Mouse (Mus musculus): ENCODE data around the gene Poc1a. TPM values are rescaled to one million over a fixed set of nuclear protein-coding genes. Genes with fewer than 3 reads are reported as not detected.
A peak's percentile ranks its signal among the peaks of the same experiment; 100 is the strongest.

Gene Poc1a
- total RNA-seq, 1 experiment from 2014 or later = 26.5 TPM

DNA sequence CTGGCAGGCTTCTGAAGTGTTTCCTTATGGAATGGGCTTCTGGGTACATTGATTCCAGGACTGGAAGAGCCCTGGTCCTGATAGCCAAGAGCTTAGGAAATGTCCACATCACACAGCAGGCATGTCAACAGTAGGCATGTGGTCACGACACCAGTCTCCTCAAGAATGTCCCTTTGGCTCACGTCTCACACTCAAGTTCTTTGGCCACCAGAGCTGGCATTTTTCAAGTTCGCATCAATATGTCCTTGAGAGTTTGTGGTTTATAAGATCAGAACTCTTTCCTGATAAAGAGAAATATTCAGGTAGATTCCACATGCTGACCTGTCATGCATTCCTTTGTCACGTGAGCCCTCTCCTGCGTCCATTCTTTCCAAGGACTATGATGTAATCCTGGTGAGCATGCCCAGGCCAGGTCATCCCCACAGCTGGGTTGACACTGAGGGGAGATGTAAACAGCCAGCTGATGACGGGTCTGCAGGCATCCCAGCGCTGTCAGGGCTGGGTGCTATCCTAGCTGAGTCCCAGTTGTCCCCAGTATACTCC lies 47.3 kb downstream of the Poc1a start:
- ATAC-seq (replicated peaks; ENCODE audit: low read depth, poor library complexity, severe bottlenecking) = no peak

DNA sequence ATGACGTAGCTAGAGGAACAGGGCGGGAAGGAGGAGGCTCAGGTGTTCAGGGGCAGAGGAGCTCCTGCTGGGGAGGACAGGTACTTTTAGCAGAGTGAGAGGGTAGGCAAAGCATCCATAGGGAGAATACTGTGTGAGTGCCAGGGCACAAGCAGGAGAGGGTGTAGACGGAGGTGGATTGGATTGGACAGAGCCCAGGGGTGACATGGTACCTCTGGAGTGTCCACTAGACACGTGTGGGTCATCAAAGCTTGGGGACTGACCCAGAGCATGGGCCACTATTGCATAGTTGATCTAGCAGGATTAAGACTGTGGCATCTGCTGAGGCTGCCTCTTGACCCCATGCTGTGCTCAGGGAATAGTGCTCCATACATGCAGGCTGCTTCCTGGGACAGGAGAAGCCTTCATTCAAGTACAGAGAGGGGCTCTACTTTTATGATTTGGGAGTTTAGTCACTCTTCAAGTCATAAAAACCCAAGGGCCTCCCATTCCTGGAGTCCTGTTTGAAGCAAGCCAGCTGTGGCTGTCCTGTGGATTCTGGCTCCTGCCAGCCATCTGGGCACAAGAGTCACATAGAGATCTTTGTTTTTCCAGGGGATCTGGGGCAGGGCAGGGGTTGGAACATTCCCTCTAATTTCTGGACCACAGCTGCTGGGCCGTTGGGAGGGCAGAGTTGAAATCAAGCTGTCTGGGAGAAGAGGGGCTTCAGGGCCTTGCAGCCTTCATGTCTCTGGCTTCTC lies 48.1 kb downstream of the Poc1a start:
- ATAC-seq (replicated peaks; ENCODE audit: low read depth, poor library complexity, severe bottlenecking) = no peak

DNA sequence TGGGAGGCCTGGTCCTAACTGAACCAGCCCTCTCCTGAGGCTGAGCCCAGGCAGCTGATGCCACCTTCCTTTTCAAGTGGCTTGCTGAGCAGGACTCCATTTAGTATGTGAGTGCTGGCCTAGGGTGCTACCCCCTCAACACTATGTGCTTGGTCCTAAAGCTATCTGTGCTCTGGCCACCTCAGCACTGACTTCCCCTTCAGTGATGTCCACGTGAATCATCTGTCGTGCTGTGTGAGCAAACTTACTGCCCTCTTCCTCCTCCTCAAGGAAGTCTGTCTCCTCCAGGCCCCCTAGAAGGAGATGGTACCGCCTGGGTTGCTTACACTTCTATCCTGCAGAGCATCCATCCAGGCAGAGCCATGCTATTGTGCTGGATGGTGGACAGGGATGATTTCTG lies 51.9 kb downstream of the Poc1a start:
- ATAC-seq (replicated peaks; ENCODE audit: low read depth, poor library complexity, severe bottlenecking) = no peak

DNA sequence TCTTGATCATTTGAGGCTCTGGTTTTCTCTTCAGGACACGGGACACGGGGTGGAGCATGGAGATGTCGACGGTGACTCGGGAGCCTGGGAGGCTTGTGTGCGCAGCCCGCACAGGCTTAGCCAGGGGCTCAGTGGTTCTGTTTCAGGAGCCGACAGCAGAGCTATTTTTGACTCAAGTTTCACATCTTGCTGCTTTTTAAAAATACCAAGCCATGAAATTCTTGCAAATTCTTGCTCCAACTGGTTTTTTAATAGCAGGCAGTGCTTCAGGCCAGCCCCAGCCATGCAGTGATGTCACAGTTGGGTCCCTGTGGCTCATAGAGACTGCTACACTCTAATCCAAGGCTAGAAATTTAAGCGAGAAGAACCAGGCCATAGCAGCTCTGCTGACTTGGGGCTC lies 56.8 kb downstream of the Poc1a start:
- ATAC-seq (replicated peaks; ENCODE audit: low read depth, poor library complexity, severe bottlenecking) = no peak

DNA sequence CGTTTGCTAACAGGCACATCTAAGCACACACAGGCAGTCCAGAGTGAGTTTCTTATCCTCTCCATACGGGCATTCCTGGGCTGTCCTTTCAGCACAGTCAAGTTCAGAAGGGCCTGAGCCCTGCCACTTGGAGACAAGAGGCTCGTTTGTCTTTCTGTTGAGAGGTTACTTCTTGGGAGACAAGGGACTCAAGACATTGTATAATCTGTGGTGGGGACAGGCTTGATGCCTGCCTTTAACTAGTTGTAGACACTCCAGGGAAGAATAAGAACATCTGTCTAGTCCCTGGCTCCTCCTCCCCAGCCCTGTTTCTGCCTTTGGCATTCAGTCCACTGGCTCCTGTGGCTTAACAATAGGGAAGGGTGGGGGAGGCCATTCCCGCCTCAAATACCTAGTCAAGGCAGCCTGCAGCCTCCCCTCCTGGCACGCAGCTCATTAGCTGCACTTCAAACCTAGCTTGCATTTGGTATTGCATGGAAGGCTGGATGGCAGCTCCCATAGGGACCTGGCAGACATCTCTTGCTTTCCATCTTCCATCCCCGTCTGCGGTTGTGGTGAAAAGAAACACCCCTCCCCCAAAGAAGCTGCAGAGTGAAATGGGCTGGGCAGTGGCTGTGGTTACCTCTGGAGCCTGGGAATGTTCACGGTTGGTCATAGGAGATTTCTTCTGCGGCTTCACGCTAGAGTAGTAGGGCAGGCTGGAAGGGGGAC lies 57.8 kb downstream of the Poc1a start:
- no peak for ATAC-seq (replicated peaks; ENCODE audit: low read depth, poor library complexity, severe bottlenecking)

DNA sequence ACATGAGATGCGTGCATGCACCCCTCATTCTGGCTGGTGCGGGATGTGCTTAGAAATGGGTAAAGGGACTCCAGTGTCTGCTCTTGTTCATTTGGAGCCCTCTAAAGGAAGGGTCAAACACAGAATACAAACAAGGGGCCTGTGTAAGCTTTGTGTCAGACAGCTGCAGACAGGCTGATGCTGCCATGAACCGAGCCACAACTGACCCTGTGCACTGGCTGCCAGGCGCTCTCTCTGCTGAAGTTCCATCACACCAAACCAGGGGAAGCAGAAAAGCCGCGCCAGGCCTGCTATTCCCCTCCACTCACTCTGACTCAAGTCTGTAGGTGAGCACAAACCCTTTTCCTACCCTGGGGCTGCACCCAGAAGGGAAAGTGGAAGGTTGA lies 58.3 kb downstream of the Poc1a start:
- no peak for ATAC-seq (replicated peaks; ENCODE audit: low read depth, poor library complexity, severe bottlenecking)

- ATAC-seq (replicated peaks; ENCODE audit: low read depth, poor library complexity, severe bottlenecking) = no peak
Measured at GRCm38 (mm10) chr9:106339730-106340129, 58.9 kb downstream of the Poc1a start.

DNA sequence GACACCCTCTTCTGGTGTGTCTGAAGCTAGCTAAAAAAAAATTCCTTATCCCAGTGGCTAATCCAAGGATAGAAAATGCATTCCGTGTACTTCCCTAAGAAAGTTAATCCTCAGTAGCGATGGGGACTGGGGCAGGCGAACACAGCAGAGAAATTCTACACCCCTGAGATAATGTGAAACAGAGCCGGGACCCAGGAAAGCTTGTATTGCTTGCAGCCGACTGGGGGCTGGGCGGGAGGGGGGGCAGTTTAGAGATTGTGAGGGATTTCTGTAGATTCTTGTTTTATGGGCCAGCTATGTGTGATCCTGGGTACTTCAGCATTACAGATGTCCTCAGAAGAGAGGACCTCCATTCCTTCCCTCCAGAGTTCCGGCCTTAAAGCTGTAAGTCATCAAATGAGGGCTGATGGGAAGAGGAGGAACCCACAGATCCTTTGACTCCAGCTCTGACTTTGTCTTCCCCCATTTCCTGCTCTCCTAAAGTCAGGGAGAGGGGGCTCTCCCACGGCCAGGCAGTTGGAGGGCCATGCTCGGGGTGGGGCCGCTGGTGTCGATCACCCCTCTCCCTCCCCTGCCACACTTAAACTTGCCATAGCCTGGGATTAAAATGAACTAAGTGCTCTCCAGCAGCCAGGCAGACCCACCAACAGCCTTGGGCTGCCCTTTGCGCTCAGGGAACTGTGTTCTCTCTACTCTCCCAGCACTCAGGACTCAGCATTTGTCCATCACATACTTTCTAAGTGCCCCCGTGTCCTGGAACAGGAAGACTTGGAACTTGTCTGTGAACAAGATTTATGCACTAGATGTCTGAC lies 59.8 kb downstream of the Poc1a start:
- no peak for ATAC-seq (replicated peaks; ENCODE audit: low read depth, poor library complexity, severe bottlenecking)

- no peak for ATAC-seq (replicated peaks; ENCODE audit: low read depth, poor library complexity, severe bottlenecking)
Measured at GRCm38 (mm10) chr9:106341313-106341686, 60.4 kb downstream of the Poc1a start.

DNA sequence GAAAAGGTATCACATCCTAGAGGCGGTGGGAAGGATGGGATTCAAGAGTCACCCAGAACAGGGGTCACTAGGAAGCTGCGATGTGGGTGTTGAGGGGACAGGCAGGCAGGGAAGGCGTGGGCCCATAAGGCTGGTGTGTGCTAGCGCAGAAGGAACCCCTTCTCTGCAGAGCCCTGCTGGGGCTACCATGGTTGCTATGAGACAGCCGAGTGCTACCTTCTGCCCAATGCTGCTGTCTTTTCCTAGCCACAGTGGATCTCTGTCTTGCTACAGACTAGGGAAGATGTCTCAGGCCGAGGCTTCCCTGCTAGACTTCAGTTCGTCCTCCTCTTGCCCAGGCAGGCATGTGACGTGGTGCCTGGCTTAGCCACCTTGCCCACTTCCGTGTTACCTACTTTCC lies 61.7 kb downstream of the Poc1a start:
- no peak for ATAC-seq (replicated peaks; ENCODE audit: low read depth, poor library complexity, severe bottlenecking)

DNA sequence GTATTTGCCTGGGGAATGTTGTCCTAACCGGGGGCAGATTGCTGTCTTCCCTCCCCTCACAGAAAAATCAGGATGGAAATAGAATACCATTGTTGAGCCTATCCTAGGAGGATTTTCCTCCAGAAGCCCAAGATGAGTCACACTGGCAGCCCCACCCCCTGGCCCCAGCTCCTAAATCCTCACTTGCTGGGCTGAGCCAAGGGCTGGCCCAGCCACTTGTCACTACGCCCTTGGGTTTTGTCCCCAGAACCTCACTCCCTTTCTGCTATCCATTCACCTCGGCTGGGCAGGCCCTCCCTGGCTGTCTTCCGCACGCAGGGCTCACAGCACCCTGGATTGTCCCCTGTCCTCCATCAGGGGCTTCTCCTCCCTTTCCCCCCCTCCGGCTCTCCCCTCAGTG lies 64.3 kb downstream of the Poc1a start:
- no peak for ATAC-seq (replicated peaks; ENCODE audit: low read depth, poor library complexity, severe bottlenecking)

GRCm38 (mm10) chr9:106345630-106346029 lies 64.8 kb downstream of the Poc1a start:
- peak; percentile 65 for ATAC-seq (replicated peaks; ENCODE audit: low read depth, poor library complexity, severe bottlenecking)

DNA sequence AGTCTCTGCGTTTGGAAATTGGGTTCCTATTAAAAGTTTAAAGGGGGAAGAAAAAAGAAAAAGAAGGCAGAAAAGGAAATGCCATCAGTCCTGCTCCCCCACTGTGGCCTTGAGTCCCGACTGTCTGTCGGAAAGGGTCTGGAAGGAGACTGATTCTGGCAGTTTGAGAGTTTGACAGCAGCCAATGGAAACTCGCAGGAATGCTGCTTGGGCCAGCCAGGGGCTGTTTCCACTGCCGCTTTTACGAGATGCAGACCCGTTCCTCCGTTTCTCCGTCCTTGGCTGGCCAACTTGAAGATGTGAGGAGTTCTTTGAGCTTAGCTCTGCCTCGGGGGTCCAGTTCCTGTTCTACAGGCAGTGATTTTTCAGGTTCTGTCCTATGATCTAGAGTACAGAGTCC lies 67.4 kb downstream of the Poc1a start:
- no peak for ATAC-seq (replicated peaks; ENCODE audit: low read depth, poor library complexity, severe bottlenecking)

DNA sequence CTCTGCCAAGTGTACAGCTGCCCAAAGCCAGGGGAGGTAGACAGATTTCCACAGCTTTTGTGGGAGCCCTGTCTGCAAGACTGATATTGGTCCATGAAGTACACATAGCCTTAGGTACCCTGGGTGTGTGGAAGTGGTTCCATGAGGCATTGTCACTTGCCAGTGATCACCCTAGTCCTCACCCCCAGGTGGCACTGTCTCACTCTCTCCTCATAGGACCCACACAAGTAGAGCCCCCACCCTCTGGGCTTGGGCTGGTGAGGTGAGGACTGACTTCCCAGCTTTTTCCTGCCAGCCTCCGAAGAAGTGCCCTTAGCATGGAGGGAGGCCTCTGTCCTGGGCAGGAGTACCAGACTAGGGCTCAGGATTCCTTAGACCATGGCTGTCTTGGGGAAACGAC lies 68.2 kb downstream of the Poc1a start:
- peak; percentile 53; the same call in 1 of the 2 replicates for ATAC-seq (replicated peaks; ENCODE audit: low read depth, poor library complexity, severe bottlenecking)

DNA sequence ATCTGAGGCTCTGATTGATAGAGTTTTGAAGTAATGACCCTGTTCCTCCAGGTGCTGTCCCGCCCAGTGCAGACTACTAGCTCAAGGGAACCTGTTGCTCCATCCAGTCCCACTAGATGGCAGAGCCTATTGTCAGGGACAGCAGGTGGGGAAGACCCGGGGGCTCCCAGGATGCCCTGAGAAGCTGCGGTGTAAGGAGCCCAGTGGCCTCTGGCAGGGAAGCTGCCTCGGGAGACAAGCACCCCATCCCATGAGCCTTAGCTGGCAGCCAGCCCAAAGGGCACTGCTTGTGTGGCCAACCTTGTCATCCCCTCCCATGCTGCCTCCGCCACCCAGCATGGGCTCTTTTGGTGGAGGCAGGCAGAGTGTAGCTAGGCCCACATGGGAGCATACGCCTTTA lies 70.3 kb downstream of the Poc1a start:
- ATAC-seq (replicated peaks; ENCODE audit: low read depth, poor library complexity, severe bottlenecking) = 0 out of 2 replicates have a peak, but pooled peaks have one; percentile 34

DNA sequence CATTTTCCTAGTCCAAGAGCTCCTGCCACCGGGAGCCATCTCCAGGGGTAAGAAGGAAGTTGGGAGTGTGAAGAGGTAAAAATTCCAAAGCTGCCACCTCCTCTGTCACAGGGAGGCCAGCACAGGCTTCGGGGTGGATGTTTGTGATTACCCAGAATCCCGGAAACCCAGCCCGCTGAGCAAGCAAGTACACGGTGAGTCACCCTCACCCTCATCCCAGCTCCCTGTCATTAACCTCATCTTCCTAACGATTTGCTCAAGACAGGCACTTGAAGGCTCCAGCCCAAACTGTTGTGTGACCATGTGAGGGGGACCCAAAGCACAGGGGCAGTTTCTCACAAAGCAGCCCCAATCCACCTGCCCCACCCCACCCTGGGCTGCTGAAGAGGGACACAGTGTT lies 72.9 kb downstream of the Poc1a start:
- no peak for ATAC-seq (replicated peaks; ENCODE audit: low read depth, poor library complexity, severe bottlenecking)

DNA sequence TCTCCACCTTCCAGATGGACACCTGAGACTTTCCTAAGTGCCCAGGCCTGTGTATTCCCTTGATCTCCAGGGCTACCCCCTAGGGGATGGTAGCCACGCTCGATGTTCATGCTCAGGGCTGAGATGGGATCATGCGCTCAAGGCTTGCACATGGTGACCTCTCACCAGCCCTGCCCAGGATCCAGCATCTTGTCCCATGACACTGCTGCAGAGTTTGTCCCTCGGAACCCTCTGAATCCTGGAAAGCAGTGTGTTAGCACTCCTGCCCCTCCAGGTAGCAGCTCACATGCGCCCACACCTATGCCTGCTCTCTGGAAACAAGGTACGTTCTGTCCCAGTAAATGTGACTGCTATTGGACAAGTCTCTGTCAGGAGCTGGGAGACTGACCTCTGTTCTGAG lies 73.9 kb downstream of the Poc1a start:
- no peak for ATAC-seq (replicated peaks; ENCODE audit: low read depth, poor library complexity, severe bottlenecking)

DNA sequence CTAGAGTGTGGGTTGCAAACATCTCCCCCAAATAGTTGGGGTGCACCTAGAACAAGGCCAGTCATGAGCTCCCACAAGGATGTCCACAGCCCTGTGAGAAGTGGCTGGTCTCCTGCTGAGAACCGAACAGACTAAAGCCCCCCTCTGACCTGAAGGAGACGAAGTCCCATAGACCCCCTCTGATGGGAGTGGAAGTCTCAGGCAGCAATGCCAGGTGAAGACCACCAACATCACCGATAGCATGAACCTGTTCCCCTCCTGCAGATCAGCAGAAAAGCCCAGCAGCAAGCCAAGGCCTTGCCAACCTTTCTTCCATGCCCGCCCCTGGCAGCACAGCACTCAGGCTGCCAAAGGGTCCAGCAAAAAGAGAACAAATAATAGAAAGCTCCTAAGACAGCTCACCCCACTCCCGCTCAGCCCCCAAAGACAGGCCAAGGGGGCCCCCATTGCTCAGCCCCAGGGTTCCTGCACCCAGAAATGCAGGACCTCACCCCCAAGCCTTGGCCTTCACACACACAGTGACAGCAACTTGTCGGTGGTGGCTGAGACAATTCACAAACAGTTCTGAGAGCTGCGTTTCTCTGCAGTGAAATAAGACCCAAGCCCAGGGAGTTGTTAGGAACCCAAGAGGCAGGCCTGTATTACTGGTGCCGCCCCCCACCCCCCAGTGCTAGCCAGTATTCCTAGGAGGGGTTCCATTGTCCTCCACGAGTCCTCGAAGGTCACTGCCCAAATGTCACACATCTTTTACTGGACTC lies 74.5 kb downstream of the Poc1a start:
- no peak for ATAC-seq (replicated peaks; ENCODE audit: low read depth, poor library complexity, severe bottlenecking)

GRCm38 (mm10) chr9:106355975-106356286 lies 75.1 kb downstream of the Poc1a start:
- ATAC-seq (replicated peaks; ENCODE audit: low read depth, poor library complexity, severe bottlenecking) = no peak

GRCm38 (mm10) chr9:106356323-106356844 lies 75.5 kb downstream of the Poc1a start:
- ATAC-seq (replicated peaks; ENCODE audit: low read depth, poor library complexity, severe bottlenecking) = peak; percentile 30

All from common myeloid progenitor, adult 5-6 weeks (primary cell).